Mouse (Mus musculus) hindlimb bud, embryonic 11.5 days (tissue): ENCODE measurements at regions not wholly inside any gene's neighbourhood (a gene's known extent, or its start where the extent isn't known, plus 50 kb on each side); places are given as distances from the start of the nearest gene placed in this dataset.
A peak's percentile ranks its signal among the peaks of the same experiment; 100 is the strongest.

Source experiments
- DNase-seq: peaks from one replicate; pipeline ENCODE4 v3.0.0-alpha.2; 2012; ENCODE audit warnings: low read depth, low spot score; ENCODE audit errors: extremely low spot score

DNA sequence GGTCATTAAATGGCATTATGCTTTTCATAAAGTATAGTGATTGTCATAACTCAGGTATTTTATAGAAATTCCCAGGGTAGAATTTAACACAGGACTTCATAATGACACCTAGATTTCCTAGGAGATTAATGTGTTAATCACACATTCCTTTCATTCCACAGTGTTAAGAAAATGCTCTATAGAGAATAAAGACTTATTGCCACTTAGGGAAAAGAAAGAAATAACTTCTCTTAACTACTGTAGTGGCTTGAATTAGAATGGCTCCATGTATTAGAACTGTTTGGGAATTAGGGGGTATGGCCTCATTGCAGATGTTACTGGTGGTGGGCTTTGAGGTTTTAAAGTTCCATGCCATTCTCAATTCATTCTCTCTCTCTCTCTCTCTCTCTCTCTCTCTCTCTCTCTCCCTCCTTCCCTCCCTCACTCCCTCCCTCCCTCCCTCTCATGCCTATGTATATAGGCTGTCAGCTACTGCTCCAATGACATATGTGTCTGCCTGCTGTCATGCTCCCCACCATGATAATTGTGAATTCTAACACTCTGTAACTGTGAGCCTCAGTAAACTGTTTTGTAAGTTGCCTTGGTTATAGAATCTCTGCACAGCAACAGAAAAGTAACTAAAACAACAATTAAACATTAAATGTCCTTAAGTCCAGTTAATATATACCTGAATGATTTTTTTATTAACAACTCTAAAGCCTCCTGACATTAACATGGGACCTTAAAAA, 425.1 kb upstream of the Depdc1a start:
- DNase-seq, result no peak

DNA sequence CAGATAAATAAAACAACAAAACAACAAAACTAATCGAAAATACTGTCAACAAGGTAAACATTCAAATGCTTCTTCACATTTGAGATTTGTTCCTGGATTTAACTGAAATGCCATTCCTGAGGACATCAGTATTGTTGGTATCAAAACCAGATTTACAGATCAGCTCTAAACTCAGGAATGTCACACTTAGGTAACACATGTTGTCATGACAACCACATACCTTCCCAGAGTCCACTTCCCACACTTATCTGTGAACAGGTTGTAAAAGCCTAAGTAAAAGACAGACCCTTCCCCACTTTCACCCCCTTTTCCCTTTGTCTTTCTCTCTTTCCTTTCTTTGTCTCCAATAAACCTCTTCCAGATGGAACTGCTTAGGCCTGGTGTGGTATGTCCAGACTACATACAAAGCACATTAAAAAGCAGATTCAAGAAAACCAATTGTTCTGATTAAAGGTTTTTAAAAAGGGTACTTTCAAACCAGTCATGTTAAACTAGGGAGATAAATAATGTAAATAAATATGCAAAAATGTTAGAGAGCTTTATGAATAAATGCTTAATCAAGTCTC, 438.2 kb upstream of the Depdc1a start:
- peak; percentile 31 for DNase-seq

DNA sequence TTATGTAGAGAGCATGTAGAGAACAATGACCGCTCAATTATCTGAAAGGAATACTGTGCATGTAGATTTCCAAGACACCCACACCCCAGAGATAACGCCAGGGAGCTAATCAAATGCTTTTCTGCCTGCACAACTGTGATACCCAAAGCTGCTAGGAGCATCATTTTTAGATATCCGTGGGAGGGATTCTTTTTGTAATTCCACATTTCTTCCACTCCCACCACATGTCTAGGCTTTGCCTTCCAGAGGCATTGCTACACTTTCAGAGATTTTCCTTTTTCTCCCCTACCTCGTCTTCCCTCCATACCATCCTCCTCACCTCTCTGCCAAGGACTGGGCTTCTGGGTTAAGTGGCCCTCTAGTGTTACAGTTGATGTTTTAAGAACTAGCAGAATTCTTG, 460.4 kb upstream of the Depdc1a start:
- DNase-seq, result no peak

DNA sequence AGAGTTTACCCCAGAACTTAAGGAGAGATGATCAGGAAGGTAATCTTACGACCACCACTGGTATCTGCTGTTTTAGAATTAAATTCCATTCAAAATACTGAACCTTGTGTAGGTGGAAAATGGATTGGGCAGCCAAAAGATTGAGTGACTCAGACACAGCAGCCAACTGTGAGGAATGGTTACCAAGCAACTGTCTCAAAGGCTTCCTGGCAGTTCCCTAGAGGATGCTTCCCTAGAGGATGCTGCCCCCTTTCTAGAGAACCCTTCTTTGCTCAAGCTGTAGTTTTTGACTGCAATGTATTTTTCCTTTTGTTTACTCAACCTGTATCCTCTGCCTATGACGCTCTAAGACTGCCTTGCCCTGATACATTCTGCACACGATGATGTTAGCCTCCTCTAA, 463.7 kb upstream of the Depdc1a start:
- no peak for DNase-seq

DNA sequence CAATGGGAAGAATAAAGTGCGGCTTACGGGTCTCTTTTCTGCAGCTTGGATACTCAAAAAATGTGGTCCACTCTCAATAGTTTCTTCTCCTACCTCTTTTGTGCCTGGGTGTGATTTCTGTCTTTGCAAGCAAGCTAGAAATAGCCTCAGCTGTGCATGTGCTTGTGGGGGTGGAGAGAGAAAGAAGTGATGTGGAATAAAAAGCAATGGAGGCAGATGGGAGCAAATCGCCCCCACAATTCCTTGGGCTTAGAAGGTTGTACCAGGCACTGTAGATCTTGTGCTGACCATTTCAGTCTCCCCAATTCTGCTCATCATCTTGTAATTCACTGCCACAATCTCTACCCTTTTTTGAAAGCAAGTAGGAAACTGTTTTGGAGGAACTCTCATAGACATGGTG, 464.6 kb upstream of the Depdc1a start:
- DNase-seq, result no peak

DNA sequence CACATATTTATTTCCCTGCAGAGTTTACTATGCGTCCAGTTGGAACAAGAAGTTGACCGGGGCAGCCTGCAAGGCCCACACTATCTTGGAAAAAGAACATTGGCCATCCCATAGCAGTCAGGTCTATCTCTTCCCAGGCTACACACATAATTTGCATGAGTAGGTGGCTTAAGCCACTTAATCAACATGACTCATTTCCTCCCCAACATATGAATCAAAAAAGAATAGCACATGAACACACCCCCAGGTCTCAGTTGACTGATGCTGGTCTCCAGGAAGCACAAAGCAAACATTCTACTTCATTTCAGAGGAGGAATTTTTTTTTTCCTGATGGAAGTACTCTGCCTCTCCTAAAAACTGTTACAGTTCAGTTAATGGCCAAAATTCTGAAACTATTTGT, 465.3 kb upstream of the Depdc1a start:
- no peak for DNase-seq

DNA sequence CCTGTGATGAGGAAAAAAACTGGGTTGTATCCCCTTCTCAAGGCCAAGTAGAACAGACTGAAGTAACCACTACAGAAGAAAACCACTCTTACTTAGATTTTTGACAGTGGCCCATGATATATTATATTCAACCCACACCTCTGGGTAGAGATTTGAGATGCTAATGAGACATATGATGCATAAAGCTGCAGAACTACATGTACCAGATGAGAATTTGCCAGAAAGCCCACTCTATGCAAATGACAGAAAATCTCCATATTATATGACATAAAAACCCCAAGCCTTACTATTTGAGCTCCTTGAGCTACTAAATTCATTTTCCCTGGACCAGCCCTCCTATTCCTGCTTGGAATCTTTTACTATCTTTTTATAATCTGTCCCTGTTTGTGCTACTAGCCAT, 458.4 kb upstream of the Lrrc7 start:
- DNase-seq, result no peak

DNA sequence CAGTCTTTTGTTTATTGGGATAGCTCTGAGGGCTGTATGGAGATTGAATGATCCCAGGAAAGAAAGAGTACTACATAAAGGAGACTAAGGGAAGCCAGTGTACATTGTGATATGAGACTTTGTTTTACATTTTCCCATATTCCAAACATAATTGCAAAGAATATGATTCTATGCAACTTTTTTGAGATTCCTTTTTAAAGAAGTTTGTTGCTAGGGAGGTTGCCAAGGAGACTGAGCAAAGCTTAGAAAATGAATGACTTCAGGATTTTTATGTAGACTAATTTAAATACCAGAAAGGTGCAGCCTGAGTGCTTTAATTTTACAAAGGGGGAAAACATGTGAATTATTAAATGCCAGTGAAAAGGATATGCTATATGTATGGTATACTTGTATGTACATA, 455.2 kb upstream of the Lrrc7 start:
- no peak for DNase-seq

DNA sequence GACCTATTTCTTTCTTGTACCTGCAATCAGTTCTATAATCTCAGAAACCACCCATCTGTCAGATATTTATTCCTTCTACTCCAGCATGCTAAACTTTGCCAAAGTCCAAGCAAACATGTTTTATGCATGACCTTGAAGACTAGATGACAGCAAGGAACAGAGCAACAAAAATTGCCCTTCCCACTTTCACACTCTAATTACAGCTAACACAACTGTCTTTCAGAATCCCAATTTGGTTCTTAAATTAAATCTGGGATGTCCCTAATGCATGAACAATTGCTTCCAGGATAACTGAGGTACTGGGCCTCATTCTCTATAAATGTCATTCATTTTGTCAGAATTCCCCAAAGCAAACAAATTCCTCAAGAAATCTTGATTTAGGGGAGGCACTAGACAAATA, 454.4 kb upstream of the Lrrc7 start:
- no peak for DNase-seq

DNA sequence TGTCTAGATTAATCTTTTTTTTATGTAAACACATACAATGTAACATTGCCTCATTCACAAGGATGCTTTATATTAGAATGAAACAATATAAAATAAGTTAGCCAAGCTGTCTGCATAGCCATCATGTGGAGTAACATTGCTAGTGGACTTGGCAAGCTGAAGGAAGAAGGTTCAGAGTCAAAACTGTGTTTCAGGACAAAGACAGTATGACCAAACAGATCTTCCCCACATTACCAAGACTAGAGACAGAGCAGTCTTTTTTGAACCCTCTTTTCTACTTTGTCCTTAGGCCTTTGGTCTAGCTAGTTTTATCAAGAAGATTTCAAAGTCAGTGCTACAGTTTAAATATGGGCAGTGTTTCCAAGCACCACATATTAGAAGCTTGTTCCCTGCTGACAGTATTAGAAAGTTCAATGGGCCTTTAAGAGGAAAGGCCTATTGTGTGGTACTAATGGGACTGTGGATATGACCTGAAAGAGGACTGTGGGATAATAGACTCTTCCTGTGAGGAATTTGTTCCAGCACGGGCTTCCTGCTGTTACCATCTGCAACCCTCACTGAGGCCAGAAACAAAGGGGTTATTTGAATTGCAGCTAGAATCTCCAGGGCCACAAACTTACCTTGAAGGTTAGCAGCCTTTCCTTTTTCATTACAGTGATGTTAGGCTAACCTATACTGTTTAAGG, 449.1 kb upstream of the Lrrc7 start:
- DNase-seq, result no peak

DNA sequence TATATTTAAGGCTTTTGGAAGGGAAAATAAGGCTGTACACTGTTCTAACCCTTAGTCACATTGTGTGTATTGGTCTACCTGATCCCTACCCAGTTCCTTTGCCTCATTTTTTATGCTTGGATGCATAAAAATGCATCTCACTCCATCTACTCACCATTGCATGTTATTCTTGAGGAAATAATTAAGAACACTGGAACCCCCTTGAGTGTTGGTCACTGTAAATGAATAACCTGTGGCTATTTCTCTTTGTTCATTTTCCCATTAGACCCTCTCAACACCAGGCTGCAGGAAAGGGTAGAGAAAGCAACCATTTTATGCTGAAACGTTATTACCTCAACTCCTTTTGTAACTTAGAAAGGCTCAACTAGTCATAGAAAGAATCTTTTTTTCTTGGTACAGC, 442.0 kb upstream of the Lrrc7 start:
- no peak for DNase-seq

DNA sequence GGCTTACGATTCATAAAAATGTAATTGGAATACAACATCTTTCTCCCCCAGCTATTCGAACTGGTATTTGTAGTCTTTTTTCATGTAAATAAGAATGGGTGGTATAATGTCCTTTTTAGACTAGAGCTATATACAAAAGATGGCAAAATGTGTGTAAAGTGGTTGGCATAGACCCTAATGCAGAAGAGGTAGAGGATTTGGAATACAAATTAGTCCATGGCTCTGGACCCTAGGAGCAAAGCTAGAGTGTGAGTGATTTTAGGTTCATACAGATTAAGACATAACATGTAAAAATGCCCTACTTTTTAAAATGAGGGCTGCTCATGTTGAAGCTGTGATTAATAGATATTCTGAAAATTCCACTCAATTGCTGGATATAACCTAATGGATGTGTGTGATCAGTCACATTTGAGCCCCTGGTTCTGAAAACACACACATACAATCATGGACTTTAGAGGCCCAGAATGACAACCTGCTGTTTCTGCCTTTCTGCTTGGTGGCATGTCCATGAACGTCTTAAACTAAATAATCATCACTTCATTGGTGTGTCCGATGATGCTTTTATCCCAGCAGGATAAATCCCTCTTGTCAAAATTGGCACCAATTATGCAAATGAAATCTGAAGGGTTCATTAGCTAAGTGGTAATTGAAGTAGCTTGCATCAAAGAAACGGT, 423.6 kb upstream of the Lrrc7 start:
- DNase-seq, result no peak

DNA sequence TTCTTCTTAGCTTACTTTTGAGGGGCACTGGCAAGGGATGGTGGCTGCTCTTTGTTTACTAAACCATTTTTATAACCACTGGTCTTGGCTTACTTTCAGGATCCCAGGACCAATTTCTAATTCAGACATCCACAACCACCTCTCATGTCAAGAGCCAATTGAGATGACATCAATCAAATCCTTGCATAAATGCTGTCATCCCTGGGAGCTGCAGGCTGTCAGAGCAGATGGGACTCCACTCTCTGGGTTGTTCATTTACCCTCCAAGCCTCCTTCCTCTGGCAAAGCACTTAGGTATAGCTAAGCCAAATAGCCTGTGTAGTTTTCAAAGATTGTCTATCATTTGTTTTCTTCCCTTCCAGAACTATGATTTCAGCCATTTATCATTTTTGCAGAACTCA, 385.0 kb upstream of the Lrrc7 start:
- DNase-seq, result no peak

DNA sequence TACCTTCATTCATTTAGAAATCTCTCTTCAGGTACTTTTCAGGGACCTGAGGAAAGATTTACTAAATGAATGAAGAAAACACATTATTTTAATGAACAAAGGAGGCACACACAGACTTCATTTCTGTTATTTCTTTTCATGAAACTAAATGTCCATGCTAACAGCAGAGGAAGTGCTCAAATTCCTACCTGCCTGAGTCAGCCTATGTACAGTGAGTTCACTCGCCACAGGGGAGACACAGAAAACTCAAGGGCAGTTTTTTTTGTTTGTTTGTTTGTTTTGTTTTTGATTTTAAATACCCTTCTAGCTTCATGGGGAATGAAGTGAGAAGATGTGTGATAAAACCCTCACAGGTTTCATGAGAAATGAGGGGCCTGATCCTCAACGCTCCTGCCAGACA, 343.1 kb upstream of the Lrrc7 start:
- DNase-seq, result no peak

DNA sequence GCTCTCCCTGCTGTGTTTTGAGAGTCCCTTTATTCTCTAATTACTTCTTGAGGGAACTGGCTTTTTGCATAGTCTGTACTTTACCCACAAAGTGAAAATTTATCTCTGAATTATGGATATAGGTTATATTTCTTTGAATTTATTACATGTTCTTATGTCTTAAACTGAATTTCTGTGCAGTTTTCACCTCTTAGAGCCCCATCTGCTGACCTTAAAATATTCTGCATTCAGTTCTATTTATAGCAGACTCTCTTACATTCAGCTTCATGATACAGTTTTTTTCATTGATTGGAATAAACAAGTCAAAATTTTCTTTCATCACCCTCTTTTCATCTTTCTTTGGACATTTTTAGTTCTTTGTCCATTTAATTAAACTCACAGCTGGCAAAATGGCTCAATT, 337.4 kb upstream of the Lrrc7 start:
- DNase-seq, result no peak

DNA sequence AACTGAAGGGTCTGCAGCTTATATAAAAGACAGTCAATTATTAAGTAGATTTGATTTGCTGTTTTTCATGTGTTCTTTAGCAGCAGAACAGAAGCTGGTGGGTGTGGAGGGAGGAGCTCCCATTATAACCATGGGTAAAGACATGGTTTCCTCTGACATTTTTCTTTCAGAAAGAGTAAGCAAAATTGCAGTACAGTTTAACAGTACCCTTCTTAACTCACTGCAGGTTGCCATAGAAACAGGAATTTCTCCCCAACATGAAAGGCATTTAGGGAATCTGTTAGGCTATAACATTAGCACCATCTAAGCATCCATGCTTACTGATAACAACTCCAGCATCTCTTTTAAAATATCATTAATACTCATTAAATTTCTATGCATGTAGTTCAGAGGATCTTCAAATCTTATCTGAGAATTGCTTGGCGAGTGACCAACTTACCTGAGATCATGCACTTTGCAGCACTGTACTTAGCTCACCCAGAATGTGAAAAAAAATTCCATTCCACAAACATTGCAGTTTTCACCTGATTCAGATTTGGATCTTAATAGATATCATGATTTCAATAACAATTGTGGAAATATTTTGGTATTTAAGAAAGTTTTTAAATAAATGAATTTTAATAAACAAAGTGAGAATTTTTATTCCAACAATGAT, 324.8 kb upstream of the Lrrc7 start:
- DNase-seq, result no peak

DNA sequence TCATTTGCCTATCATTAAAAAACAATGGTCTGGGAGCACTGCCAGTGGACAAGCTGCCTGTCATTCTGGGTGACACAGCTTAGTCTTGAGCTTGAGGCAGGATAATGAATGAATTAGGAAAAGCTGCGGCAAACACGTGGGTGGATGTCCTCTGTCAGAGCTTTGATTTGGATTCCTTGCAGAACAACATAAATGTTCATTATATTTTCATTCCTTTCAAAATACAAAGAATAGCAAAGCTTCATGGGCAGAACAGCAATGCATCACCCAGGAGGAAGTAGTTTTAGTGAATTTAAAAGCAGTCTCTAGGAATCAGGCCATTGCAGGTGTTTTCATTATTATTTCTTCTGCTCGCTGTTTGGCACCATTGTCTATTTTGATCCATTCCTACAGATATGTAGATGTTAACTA, 324.3 kb upstream of the Lrrc7 start:
- DNase-seq, result no peak
